Mouse (Mus musculus) heart, postnatal 14 days (tissue): Measurements from ENCODE around the gene Usp18. TPM values are rescaled to one million over a fixed set of nuclear protein-coding genes. Genes with fewer than 3 reads are reported as not detected.

Source experiments
- DNase-seq, 2 experiments: peaks; one replicate each; pipeline ENCODE4 v3.0.0; 2021 to 2022
- intact Hi-C: fragments of 180-260 bp; cut with DNase I; formaldehyde crosslinking; loops from one replicate; pipeline ENCODE4 v1.15.1; 2025
- long read RNA-seq, 2 experiments: library from polyadenylated mRNA; stranded (forward); transcript quantifications; one replicate each; pipeline ENCODE4 v2.0.0; 2021
- total RNA-seq, 2 experiments: library from RNA; stranded (reverse); gene quantifications; 2 replicates each; pipeline ENCODE4 v1.2.3; 2021

Gene Usp18
- total RNA-seq, result 1 to 10 TPM in 1 of 2 experiments, under 1 TPM in 1; 0.86 to 1.0 TPM
- long read RNA-seq, experiment 1, partial matches to known transcripts, result 0 of 1 reads
- long read RNA-seq, experiment 1, other reads (novel, unspliced or antisense), result 0 of 1 reads
- long read RNA-seq, experiment 2, partial matches to known transcripts, result 1 of 3 reads
- long read RNA-seq, experiment 2, other reads (novel, unspliced or antisense), result 0 of 3 reads

DNA sequence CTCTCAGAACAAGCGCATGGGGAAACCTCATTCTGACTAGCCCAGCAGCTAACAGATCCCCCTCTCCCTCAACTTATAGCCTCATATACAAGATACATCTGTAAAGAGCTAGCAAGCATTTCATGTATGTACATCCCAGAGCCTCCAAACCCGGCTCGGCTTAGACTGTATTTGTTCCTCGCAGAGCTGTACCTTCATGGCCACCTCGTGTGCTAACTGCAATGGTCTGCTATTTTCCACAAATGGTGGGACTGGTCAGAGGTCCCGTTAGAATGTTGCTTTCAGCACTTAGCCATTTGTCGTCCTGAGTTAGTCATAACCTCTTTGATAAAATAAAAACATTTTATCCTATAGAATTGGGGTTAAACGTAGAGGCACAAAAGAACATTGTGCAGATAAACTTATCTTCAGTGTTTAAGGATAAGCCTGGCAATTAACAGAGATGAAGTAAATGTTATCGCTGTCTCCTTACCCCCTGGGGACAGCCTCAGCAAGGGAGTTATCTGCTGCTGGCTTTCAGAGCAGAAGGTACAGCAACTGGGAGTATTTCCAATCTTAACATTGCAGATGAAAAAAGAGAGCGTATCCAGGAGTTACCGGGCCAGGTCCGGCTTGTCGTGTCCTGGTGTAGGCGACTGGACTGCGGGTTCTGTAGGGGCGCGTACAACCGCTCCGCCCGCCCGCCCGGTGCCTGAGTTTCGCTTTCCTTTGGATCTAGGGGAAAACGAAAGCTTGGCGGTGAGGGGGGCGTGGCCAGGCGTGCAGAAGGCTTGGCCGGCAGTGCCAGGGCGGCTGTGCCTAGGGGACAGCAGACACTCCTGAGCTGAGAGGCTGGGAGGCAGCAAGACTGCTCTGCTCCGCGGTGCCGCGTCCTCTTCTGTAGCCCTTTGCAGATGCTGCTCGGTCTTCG is at the start of gene Usp18:
Usp18 (plus strand) TSS at position 780 of the 910 bp plus-strand sequence.
- peak; percentile 89 to 92 for DNase-seq
- intact Hi-C loops, result no loop called here

DNA sequence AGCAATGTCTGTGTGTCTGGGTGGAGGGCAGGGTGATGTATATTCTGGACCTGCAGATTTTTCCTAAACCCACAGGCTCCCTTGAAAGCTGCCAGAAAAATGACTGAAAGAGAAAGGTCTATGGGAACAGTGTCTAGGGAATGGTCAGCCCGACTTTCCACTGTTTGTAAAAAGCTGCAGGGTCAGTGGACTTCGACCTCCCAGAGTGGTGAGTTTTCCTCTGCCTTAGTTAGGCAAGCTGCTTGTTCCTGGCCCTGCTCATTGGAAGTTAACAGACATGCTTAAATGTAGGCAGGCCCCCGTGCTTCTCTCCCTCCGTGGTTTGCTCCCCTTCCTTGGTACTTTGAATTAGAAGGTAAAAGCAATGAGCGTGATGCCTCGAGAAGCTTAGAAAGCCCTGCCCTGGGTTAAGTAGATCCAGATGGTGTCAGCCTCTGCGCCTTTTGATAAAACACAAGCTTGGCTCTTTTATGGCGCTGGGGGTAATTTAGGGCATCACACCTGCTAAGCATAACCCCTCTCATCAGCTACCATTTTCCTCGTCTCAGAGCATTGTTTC is 47.8 kb upstream of the Usp18 start:
- intact Hi-C loops, result no loop called here

DNA sequence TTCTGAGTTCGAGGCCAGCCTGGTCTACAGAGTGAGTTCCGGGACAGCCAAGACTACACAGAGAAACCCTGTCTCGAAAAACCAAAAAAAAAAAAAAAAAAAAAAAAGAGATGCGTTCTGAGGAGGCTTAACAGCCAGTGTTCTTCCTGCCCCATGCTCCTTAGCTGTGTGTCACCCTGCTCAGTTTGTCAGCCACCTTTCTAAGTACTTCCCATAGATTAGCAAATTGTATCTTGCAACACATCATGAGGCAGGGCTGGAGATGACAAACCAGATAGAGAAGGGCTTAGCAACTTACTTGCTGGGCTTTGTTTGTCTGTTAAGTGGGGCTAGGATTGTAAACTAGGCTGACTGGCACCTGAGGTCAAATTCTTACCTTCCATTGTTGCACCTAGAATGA is 45.2 kb upstream of the Usp18 start:
- DNase-seq, result no peak
- intact Hi-C loops, result no loop called here

More for the DNA sequence above, 47.8 kb upstream of the Usp18 start:
- DNase-seq, result no peak

GRCm38 (mm10) chr6:121202026-121202425 is 43.7 kb upstream of the Usp18 start:
- DNase-seq, result no peak
- intact Hi-C loops, result no loop called here

- intact Hi-C loops, result no loop called here
Observed at GRCm38 (mm10) chr6:121206481-121206880, 39.2 kb upstream of the Usp18 start.

DNA sequence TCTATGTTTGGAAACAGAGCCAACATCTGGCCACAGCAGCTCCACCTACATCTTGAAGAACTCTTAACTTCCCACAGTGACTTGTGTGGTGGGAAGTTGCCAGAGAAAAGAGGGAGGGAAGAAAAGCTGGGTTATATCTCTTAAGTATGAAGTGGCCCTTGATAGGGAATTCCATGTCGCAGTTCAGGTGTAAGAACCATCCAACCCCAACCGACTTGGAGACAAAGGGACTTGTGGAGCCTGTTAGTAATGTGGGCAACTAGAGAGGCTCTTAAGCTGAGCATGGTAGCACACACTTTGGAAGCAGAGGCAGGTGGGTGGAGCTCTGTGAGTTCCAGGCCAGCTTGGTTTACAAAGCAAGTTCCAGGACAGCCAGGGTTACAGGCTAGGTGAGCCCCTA is 36.1 kb upstream of the Usp18 start:
- no peak for DNase-seq
- intact Hi-C loops, result no loop called here

More at GRCm38 (mm10) chr6:121206481-121206880, 39.2 kb upstream of the Usp18 start:
- DNase-seq, result no peak

DNA sequence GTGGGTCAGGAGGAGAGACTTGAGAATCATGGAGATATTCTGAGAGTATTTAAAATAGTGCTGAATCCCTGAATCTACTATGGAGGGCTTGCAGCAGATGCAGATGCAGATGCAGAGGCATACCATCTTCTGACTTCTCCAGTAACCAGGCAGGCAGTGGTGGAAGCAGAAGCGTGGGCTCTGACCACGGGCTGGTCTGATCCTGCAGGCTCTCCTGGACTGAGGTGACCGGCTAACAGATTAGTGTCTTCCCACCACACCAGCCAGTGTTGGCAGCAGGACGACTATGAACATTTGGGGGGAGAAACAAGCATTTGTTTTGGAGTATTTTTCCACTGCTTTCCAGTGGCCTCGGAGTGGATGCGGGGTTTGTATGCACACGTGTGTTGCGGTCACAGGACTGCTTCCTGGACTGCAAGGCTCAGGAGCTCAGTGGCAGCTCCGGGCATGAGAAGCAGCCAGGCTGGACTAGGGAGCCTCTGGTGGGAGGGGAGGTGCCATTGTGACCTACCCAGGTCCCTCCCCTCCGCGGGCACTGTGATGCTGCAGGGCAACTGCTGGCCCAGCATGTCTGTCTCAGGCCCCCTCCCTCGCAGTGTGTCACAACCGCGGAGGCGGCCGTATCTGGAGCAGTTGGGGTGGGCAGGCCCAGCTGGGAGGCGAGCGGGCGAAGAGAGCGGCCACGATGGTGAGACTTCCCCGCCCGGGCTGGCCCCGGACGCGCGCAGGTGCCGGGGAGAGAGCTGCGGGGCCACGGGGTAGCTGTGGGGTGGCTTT is 35.4 kb upstream of the Usp18 start, which contains the start of gene Tuba8:
Tuba8 (plus strand) TSS at position 548 of the 777 bp plus-strand sequence.
- DNase-seq, result peak; percentile 74 to 77
- intact Hi-C loops, result no loop called here

DNA sequence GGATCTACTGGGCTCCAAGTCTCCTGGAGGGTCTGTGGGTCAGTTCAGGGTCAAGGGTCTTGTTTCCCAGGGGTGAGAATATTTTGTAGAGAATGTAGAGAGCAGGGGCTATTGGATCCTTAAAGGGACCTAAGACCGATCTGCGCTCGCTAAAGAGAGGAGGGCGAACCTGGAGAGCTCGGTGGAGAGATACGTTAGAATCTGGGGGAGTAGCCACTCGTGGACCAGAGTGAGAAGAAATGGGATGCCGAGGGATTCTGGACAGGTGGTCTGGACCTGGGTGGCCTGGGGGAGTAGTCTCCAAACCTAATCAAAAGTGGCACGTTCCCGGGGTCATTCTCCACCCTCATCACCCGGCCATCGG is 34.8 kb upstream of the Usp18 start:
- no peak for DNase-seq
- intact Hi-C loops, result no loop called here

GRCm38 (mm10) chr6:121211743-121212142 is 34.0 kb upstream of the Usp18 start:
- DNase-seq, result peak; percentile 43 to 68
- intact Hi-C loops, result no loop called here

- intact Hi-C loops, result no loop called here
- DNase-seq, result no peak
Observed at GRCm38 (mm10) chr6:121212988-121213387, 32.7 kb upstream of the Usp18 start.

DNA sequence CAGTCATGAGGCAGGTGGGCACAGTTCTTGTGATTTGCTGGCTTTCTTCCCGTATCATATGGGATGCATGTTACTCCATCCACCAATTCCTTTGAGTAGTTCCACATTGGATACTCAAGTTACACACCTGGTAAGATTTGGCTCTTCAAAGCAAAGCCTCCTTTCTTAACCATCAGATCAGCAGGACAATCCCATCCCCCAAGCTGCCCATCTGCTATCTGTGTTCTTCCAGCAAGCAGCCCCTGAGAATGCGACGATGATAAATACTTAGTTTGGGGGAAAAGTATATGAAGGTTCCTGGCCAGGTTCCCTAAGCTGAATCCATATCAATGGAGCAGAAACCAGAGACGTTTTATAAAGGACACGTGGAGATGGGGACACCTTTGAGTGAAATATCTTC is 31.5 kb upstream of the Usp18 start:
- no peak for DNase-seq
- intact Hi-C loops, result no loop called here

DNA sequence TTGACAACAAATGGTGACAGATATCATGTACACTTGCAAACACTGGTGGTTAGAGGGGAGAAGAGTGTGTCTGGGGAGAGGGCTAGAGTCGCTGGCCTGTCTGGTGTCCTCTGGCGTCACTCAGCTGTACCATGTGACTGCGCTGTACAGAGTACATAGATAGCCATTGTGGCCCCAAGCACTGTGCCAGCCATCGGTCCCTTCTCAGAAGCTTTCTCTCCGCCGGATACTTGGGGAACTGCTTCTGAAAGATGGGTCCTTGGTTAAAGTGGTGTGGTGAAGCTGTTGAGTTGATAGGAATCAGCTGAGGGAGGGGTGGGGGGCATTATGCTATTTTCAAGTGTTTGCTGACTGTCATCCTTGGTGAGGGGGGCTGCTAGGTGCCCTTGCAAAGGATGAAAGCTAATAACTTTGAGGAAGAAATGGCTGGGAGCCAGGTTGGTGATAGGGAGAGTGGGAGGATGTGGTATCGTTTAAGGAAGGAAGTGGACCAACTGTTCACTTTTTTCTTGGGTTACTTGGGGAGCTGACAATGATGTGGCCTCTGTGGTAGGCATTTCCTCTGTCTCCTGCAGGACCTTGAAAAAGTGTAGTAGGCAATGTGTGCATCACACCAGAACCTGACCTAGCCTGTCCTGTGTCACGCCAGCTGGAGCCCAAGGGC is 30.9 kb upstream of the Usp18 start:
- no peak for DNase-seq
- intact Hi-C loops, result no loop called here

- intact Hi-C loops, result no loop called here
- no peak for DNase-seq
Observed at GRCm38 (mm10) chr6:121215336-121215735, 30.4 kb upstream of the Usp18 start.

DNA sequence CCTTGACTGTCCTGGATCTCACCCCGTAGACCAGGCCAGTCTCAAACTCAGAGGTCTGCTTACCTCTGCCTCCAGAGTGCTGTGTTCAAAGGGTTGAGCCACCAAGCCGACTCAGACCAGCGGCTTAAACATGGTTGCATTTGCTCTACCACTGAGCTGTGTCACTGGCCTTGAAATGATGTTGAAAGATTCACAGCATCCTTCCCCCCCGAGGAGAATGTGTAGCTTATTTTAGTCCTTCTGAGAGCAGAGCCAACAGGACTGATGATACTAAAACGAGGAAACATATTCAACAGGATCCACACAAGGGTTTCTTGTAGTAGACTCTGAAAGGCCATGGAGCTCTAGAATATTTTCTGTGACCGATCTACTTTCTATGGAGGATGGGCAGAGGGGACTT is 29.8 kb upstream of the Usp18 start:
- intact Hi-C loops, result no loop called here

GRCm38 (mm10) chr6:121216589-121217255 is 29.0 kb upstream of the Usp18 start:
- peak in 1 of 2 experiments; percentile 45 for DNase-seq
- intact Hi-C loops, result no loop called here

More for the DNA sequence above, 29.8 kb upstream of the Usp18 start:
- no peak for DNase-seq

- DNase-seq, result no peak
- intact Hi-C loops, result no loop called here
Observed at GRCm38 (mm10) chr6:121218002-121218401, 27.7 kb upstream of the Usp18 start.

DNA sequence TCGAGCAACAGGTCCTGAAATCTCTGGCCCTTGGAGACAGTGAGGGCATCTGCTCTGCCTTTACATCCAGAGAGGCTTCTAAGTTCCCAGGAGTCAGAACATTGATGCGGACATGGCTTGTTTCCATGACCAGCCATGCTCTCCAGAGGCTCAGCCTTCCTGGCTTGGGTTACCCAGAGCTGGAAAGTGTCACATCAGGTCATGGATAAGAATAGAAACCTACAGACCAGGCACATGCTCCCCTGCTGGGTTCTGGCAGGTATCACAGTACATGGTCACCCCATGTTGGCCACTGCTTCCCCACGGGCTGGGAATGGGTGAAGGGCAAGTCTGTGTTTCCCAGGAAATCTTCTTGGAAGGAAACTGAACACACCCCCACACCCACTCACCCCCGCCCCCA is 26.3 kb upstream of the Usp18 start:
- intact Hi-C loops, result no loop called here
- DNase-seq, result peak; percentile 41 to 62

DNA sequence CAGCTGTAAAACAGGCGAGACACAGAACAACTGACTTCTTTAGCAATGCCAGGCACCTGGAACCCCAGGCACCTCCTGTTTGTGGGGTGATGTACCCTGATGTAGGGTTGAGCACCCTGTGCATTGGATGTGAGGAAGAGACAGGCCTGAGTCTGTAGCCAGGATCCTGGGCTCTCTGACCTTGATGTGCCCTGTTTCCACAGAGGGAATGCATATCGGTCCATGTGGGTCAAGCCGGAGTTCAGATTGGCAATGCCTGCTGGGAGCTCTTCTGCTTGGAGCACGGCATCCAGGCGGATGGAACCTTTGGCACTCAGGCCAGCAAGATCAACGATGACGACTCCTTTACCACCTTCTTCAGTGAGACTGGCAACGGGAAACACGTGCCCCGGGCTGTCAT is 25.5 kb upstream of the Usp18 start:
- intact Hi-C loops, result no loop called here
- no peak for DNase-seq

DNA sequence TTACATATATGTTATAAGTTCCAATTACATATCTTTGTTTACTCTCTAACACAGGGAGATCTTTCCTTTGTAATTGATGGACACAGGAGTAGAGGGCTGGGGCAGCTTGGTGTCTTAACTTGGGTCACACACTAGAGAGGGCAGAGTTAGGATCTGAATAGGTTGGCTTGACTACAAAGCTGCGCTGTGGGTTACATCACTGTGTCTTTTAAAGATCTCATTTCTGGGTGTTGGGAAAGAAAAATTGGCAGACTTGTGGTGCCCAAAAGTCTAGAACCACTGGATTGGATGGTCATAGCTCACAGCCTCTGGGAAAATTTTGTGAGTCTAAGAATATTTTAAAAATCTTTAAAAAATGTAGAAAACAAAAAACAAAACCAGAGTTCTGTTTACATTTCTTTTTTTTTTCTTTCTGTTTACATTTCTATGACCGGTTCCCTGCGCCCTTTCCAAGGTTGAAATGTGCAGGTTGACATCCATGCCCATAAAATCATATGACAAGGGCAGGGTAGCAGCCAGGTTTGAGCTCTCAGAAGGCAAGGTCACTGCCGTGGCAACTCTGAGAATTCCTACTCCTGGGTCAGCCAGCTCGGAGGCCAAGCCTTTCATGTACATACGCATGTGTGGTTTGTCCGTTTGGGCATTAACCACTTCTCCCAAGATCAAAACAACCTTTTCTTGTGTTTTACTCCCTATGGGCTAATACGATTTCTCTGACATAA is 23.7 kb upstream of the Usp18 start:
- no peak for DNase-seq
- intact Hi-C loops, result no loop called here
